In genomic region chr2:164073120-164073519, GRCm38 (mm10) we compare ENCODE assay signal across 12 mouse cellular contexts. TPM values are rescaled to one million over a fixed set of nuclear protein-coding genes. Genes with fewer than 3 reads are reported as not detected.
A peak's percentile ranks its signal among the peaks of the same experiment; 100 is the strongest.
DNase-seq lines count a peak whose midpoint lies in the region; ATAC-seq and TF ChIP-seq lines count a peak whose summit lies in the region.
"Had no signal": no experiment of that assay in that cellular context is flagged by ENCODE, and none has a peak within 500 bp of the region (broad histone marks: within the 10 kb centered on the region; RNA-seq: fewer than 3 reads in every experiment).

No protein-coding gene starts in this region.

- no peak for TF ChIP-seq EP300 in ES-Bruce4 (IDR thresholded peaks at IDR 0.05; ENCODE audit: insufficient read depth, low read depth, low read length)

- no peak for DNase-seq in gastrocnemius, adult 2 months
- DNase-seq in gastrocnemius, postnatal 25 days = no peak
- DNase-seq in ES-E14 (ENCODE audit: low read depth, low spot score) = no peak
- DNase-seq in testis, postnatal 10 days (ENCODE audit: low spot score) = peak; percentile 51

- H3K27me3 ChIP-seq in ES-Bruce4 (ENCODE audit: control insufficient read depth, insufficient read depth, low read length, poor library complexity, severe bottlenecking) = no peaks in the 10 kb centered on the region
- H3K27me3 ChIP-seq: embryonic facial prominence, embryonic 13.5 days; forebrain, embryonic 12.5 days; hindbrain, embryonic 13.5 days had no signal

- H3K4me1 ChIP-seq in ES-Bruce4 (ENCODE audit: control insufficient read depth, insufficient read depth, low read length) (no peaks in the 10 kb centered on the region), ES-E14 (ENCODE audit: control insufficient read depth in 2 of 2, insufficient read depth in 2 of 2, low read length in 2 of 2, poor library complexity in 1 of 2) (peaks cover 0 to 7% of the 10 kb centered on the region in 2 experiments; a peak in 2 of 4 replicates)

- H3K4me3 ChIP-seq in gastrocnemius, adult 2 months = no peak overlapping the region
- H3K4me3 ChIP-seq in ES-Bruce4 (ENCODE audit: low read depth, low read length) = no peak overlapping the region; the same call in 1 of the 2 replicates
- H3K4me3 ChIP-seq in ES-E14 (ENCODE audit: insufficient read depth in 1 of 2, low read depth in 1 of 2, low read length in 2 of 2, poor library complexity in 1 of 2, severe bottlenecking in 1 of 2) = no peak overlapping the region

- peak overlapping the region; percentile 42 for H3K9ac ChIP-seq in ES-Bruce4 (ENCODE audit: low read depth, poor library complexity, severe bottlenecking)
- peak overlapping the region; percentile 33; the same call in 1 of the 2 replicates for H3K9ac ChIP-seq in ES-E14 (ENCODE audit: insufficient read depth, low read depth, low read length, poor library complexity, severe bottlenecking)
- H3K9ac ChIP-seq: embryonic facial prominence, embryonic 13.5 days; forebrain, embryonic 12.5 days; hindbrain, embryonic 13.5 days had no signal

- H3K27ac ChIP-seq in gastrocnemius, adult 2 months = peak overlapping the region; percentile 31; the same call in 1 of the 2 replicates
- H3K27ac ChIP-seq in ES-Bruce4 (ENCODE audit: insufficient read depth, low read length) = peak overlapping the region; percentile 69
- no peak overlapping the region for H3K27ac ChIP-seq in ES-E14 (ENCODE audit: insufficient read depth, low read depth, low read length, poor library complexity, severe bottlenecking)
- H3K27ac ChIP-seq: embryonic facial prominence, embryonic 13.5 days; forebrain, embryonic 12.5 days; hindbrain, embryonic 13.5 days; hindbrain, postnatal 0 days had no signal

- intact Hi-C loops in gastrocnemius, adult 2 months (cut with DNase I) = loop anchor here (5.0 kb wide), 1 partner anchor 76 kb away; no protein-coding TSS in a partner anchor

- no peak for ATAC-seq in activated CD4-positive, CD25-positive, alpha-beta regulatory T cell, adult 4 months
- ATAC-seq in CD4-positive, CD25-positive, alpha-beta regulatory T cell, adult 4 months = no peak

- no peak for TF ChIP-seq CTCF in gastrocnemius, adult 2 months (IDR thresholded peaks at IDR 0.05)
- TF ChIP-seq CTCF in ES-Bruce4 (IDR thresholded peaks at IDR 0.05; ENCODE audit: low read depth, low read length) = no peak

- in situ Hi-C loops in ES-E14 (cut with MboI; ENCODE audit: low sequenced_read_pairs in 2 of 2, unreplicated experiment in 2 of 2) = no loop called here

- TF ChIP-seq POLR2A in ES-Bruce4 (IDR thresholded peaks at IDR 0.05; ENCODE audit: insufficient read depth, low read length) = no peak

- H3K9me3 ChIP-seq in ES-Bruce4 (replicated peaks; ENCODE audit: control insufficient read depth, insufficient read depth, low read length, poor library complexity, severe bottlenecking) (no peaks in the 10 kb centered on the region), ES-E14 (ENCODE audit: control insufficient read depth, insufficient read depth, low read depth, low read length) (peaks cover 1% of the 10 kb centered on the region; the same call in 1 of the 2 replicates)
- H3K9me3 ChIP-seq: embryonic facial prominence, embryonic 13.5 days; forebrain, embryonic 12.5 days; heart, embryonic 10.5 days; hindbrain, embryonic 13.5 days had no signal

- no peaks in the 10 kb centered on the region for H3K36me3 ChIP-seq in ES-Bruce4 (ENCODE audit: control insufficient read depth, insufficient read depth, low read length, poor library complexity, severe bottlenecking)
- H3K36me3 ChIP-seq in ES-E14 (ENCODE audit: control insufficient read depth, insufficient read depth, low read length, poor library complexity, severe bottlenecking) = peaks cover under 1% of the 10 kb centered on the region; the same call in 1 of the 2 replicates
- H3K36me3 ChIP-seq: forebrain, embryonic 12.5 days; hindbrain, embryonic 13.5 days had no signal

TF ChIP-seq in ES-E14, 5 proteins besides CTCF, POLR2A, EP300 and RAD21:
- no peak for TF ChIP-seq ZC3H11A (IDR thresholded peaks at IDR 0.05; ENCODE audit: borderline replicate concordance, low read depth, low read length)
- TF ChIP-seq CHD2 (IDR thresholded peaks at IDR 0.05; ENCODE audit: low read depth, low read length) = no peak
- no peak for TF ChIP-seq ZNF384 (IDR thresholded peaks at IDR 0.05; ENCODE audit: low read depth, low read length)
- no peak for TF ChIP-seq MAFK (IDR thresholded peaks at IDR 0.05; ENCODE audit: insufficient read depth, low read depth, low read length)
- no peak for TF ChIP-seq HCFC1 (IDR thresholded peaks at IDR 0.05; ENCODE audit: borderline replicate concordance, insufficient read depth, low read length)

RNA-seq across cellular contexts. Expression of gene Tomm34, which starts 2.2 kb away (rescaled TPM):
- 10 to 100 TPM; 12.5 to 16.3 TPM for total RNA-seq in gastrocnemius, adult 2 months (2021)
- total RNA-seq in gastrocnemius, postnatal 25 days (2021) = 10 to 100 TPM; 10.6 to 13.5 TPM
- polyA plus RNA-seq in ES-Bruce4 (2011; ENCODE audit: insufficient read depth, insufficient read length, low read depth, missing spikeins) = 90.0 and 91.0 TPM in 2 replicates
- 40.8 and 41.5 TPM in 2 replicates for total RNA-seq in ES-E14 (2012; rRNA removed)
- 100 to 1,000 TPM; 109 to 114 TPM for polyA plus RNA-seq in activated CD4-positive, CD25-positive, alpha-beta regulatory T cell, adult 4 months (2017; shearing (Covaris generic))
- polyA plus RNA-seq in CD4-positive, CD25-positive, alpha-beta regulatory T cell, adult 4 months (2017; shearing (Covaris generic)) = 100 to 1,000 TPM; 132 to 139 TPM

RNA-seq across cellular contexts. Expression of gene Stk4, which starts 3.0 kb away (rescaled TPM):
- 1 to 10 TPM; 6.8 to 8.7 TPM for total RNA-seq in gastrocnemius, adult 2 months (2021)
- 1 to 10 TPM; 7.7 to 8.8 TPM for total RNA-seq in gastrocnemius, postnatal 25 days (2021)
- 59.9 and 74.8 TPM in 2 replicates for polyA plus RNA-seq in ES-Bruce4 (2011; ENCODE audit: insufficient read depth, insufficient read length, low read depth, missing spikeins)
- 51.1 and 58.5 TPM in 2 replicates for total RNA-seq in ES-E14 (2012; rRNA removed)
- 100 to 1,000 TPM; 188 to 203 TPM for polyA plus RNA-seq in activated CD4-positive, CD25-positive, alpha-beta regulatory T cell, adult 4 months (2017; shearing (Covaris generic))
- 100 to 1,000 TPM; 158 to 175 TPM for polyA plus RNA-seq in CD4-positive, CD25-positive, alpha-beta regulatory T cell, adult 4 months (2017; shearing (Covaris generic))

RNA-seq across cellular contexts. Expression of gene Pabpc1l, which starts 47.9 kb away (rescaled TPM):
- not detected for total RNA-seq in gastrocnemius, adult 2 months (2021)
- total RNA-seq in gastrocnemius, postnatal 25 days (2021) = 1 to 10 TPM in 1 of 2 experiments, not detected in 1; 1.5 TPM
- 2.5 and 4.2 TPM in 2 replicates for polyA plus RNA-seq in ES-Bruce4 (2011; ENCODE audit: insufficient read depth, insufficient read length, low read depth, missing spikeins)
- total RNA-seq in ES-E14 (2012; rRNA removed) = 0.16 TPM in 1 of 2 replicates, not detected in the other
- 1 to 10 TPM; 2.9 to 4.1 TPM for polyA plus RNA-seq in activated CD4-positive, CD25-positive, alpha-beta regulatory T cell, adult 4 months (2017; shearing (Covaris generic))
- 1 to 10 TPM in 1 of 2 experiments, not detected in 1; 4.4 TPM for polyA plus RNA-seq in CD4-positive, CD25-positive, alpha-beta regulatory T cell, adult 4 months (2017; shearing (Covaris generic))
